Mouse (Mus musculus) MEL (cell line): ENCODE measurements around the gene Mtfmt. TPM values are rescaled to one million over a fixed set of nuclear protein-coding genes. Genes with fewer than 3 reads are reported as not detected.

Source experiments
- DNase-seq: peaks from one replicate; pipeline ENCODE4 v3.0.0; 2011; ENCODE audit warnings: low read depth, low spot score
- H3K27ac ChIP-seq: 2 replicates; pipeline ENCODE4 v1.5.1; 2012; ENCODE audit warnings: low read depth, mild to moderate bottlenecking, control low read depth, low read length, moderate library complexity; ENCODE audit not compliant: control insufficient read depth
- H3K27me3 ChIP-seq, 2 experiments: fragments of 150-350 bp in 1 of 2; sonication (generic) in 1 of 2; 2 replicates each; pipeline ENCODE4 v1.6.1; 2012; ENCODE audit warnings: low read length in 2 of 2, mild to moderate bottlenecking in 2 of 2, improper control_type of control experiment in 1 of 2, moderate library complexity in 1 of 2; ENCODE audit not compliant: insufficient read depth in 2 of 2, control insufficient read depth in 1 of 2
- H3K36me3 ChIP-seq, 2 experiments: 2 replicates each; pipeline ENCODE4 v1.6.1; 2012 to 2014; ENCODE audit warnings: low read length in 2 of 2, improper control_type of control experiment in 1 of 2, inconsistent platforms in 1 of 2, mild to moderate bottlenecking in 1 of 2; ENCODE audit not compliant: insufficient read depth in 2 of 2, control insufficient read depth in 1 of 2
- H3K4me1 ChIP-seq, 2 experiments: fragments of 150-350 bp in 1 of 2; sonication (generic) in 1 of 2; 2 replicates each; pipeline ENCODE4 v1.6.1; 2012; ENCODE audit warnings: low read length in 2 of 2, improper control_type of control experiment in 1 of 2, mild to moderate bottlenecking in 1 of 2; ENCODE audit not compliant: insufficient read depth in 2 of 2, control insufficient read depth in 1 of 2
- H3K4me3 ChIP-seq, 2 experiments: fragments of 150-350 bp in 1 of 2; sonication (generic) in 1 of 2; 2 replicates each; pipeline ENCODE4 v1.5.1; 2012; ENCODE audit warnings: low read depth in 2 of 2, low read length in 2 of 2, mild to moderate bottlenecking in 2 of 2, moderate library complexity in 2 of 2, control low read depth in 1 of 2, improper control_type of control experiment in 1 of 2; ENCODE audit not compliant: control insufficient read depth in 1 of 2, insufficient read depth in 1 of 2
- H3K79me2 ChIP-seq: 2 replicates; pipeline ENCODE4 v1.6.1; 2012; ENCODE audit warnings: mild to moderate bottlenecking, low read length, moderate library complexity; ENCODE audit not compliant: control insufficient read depth, poor library complexity, insufficient read depth
- H3K9ac ChIP-seq: 2 replicates; pipeline ENCODE4 v1.6.1; 2012; ENCODE audit warnings: low read depth, mild to moderate bottlenecking, control low read depth, low read length, moderate library complexity; ENCODE audit not compliant: control insufficient read depth, poor library complexity, severe bottlenecking
- H3K9me3 ChIP-seq: fragments of 150-350 bp; sonication (generic); replicated peaks from 2 replicates; pipeline ENCODE4 v1.6.1; 2012; ENCODE audit warnings: mild to moderate bottlenecking, low read length, improper control_type of control experiment, moderate library complexity; ENCODE audit not compliant: insufficient read depth
- CHD2 ChIP-seq: IDR thresholded peaks from 2 replicates; pipeline ENCODE4 v1.6.1; 2011; ENCODE audit warnings: low read length, improper control_type of control experiment
- CTCF ChIP-seq, 3 experiments: IDR thresholded peaks in 2 of 3; conservative IDR thresholded peaks in 1 of 3; 2 replicates each; pipeline ENCODE4 v1.5.1; 2011 to 2012; ENCODE audit warnings: low read length in 3 of 3, low read depth in 2 of 3, mild to moderate bottlenecking in 2 of 3, improper control_type of control experiment in 1 of 3, inconsistent platforms in 1 of 3, mixed read lengths in 1 of 3, moderate library complexity in 1 of 3; ENCODE audit not compliant: control insufficient read depth in 1 of 3, insufficient read depth in 1 of 3, poor library complexity in 1 of 3, severe bottlenecking in 1 of 3
- E2F4 ChIP-seq: IDR thresholded peaks from 2 replicates; pipeline ENCODE4 v1.6.1; 2011; ENCODE audit warnings: low read depth, low read length, improper control_type of control experiment, borderline replicate concordance
- ELF1 ChIP-seq: IDR thresholded peaks from 2 replicates; pipeline ENCODE4 v1.6.1; 2014; ENCODE audit warnings: low read depth, mild to moderate bottlenecking, inconsistent platforms, low read length, improper control_type of control experiment, moderate library complexity
- EP300 ChIP-seq, 2 experiments: IDR thresholded peaks; 2 replicates each; pipeline ENCODE4 v1.6.1; 2011; ENCODE audit warnings: improper control_type of control experiment in 2 of 2, low read length in 2 of 2, low read depth in 1 of 2, mild to moderate bottlenecking in 1 of 2
- HCFC1 ChIP-seq: IDR thresholded peaks from 2 replicates; pipeline ENCODE4 v1.6.1; 2012; ENCODE audit warnings: low read depth, mild to moderate bottlenecking, inconsistent platforms, low read length, improper control_type of control experiment, moderate library complexity
- JUND ChIP-seq: IDR thresholded peaks from 2 replicates; pipeline ENCODE4 v1.6.1; 2011; ENCODE audit warnings: low read depth, mild to moderate bottlenecking, improper control_type of control experiment, low read length
- KAT2A ChIP-seq: conservative IDR thresholded peaks from 2 replicates; pipeline ENCODE4 v1.6.1; 2012; ENCODE audit warnings: low read depth, low read length, improper control_type of control experiment, inconsistent platforms
- MAX ChIP-seq: IDR thresholded peaks from 2 replicates; pipeline ENCODE4 v1.6.1; 2011; ENCODE audit warnings: low read length, improper control_type of control experiment
- MEF2A ChIP-seq: IDR thresholded peaks from 2 replicates; pipeline ENCODE4 v1.6.1; 2014; ENCODE audit warnings: low read depth, mild to moderate bottlenecking, inconsistent platforms, low read length, improper control_type of control experiment; ENCODE audit not compliant: poor library complexity, insufficient replicate concordance, severe bottlenecking; ENCODE audit errors: extremely low read depth
- MXI1 ChIP-seq: IDR thresholded peaks from 2 replicates; pipeline ENCODE4 v1.6.1; 2011; ENCODE audit warnings: mild to moderate bottlenecking, low read depth, low read length, improper control_type of control experiment
- MYB ChIP-seq: IDR thresholded peaks from 2 replicates; pipeline ENCODE4 v1.6.1; 2011; ENCODE audit warnings: mild to moderate bottlenecking, low read depth, low read length, improper control_type of control experiment
- NRF1 ChIP-seq: IDR thresholded peaks from 2 replicates; pipeline ENCODE4 v1.6.1; 2014; ENCODE audit warnings: low read depth, mild to moderate bottlenecking, inconsistent platforms, low read length, improper control_type of control experiment, moderate library complexity; ENCODE audit not compliant: poor library complexity, insufficient read depth, severe bottlenecking
- POLR2AphosphoS2 ChIP-seq: IDR thresholded peaks from 2 replicates; pipeline ENCODE4 v1.6.1; 2011; ENCODE audit warnings: low read length, improper control_type of control experiment
- SMC3 ChIP-seq: IDR thresholded peaks from 2 replicates; pipeline ENCODE4 v1.6.1; 2011; ENCODE audit warnings: low read depth, low read length, improper control_type of control experiment
- TAL1 ChIP-seq: IDR thresholded peaks from 2 replicates; pipeline ENCODE4 v1.6.1; 2012; ENCODE audit warnings: mild to moderate bottlenecking, inconsistent platforms, low read length, moderate library complexity, mixed read lengths
- TCF12 ChIP-seq: IDR thresholded peaks from 2 replicates; pipeline ENCODE4 v1.6.1; 2014; ENCODE audit warnings: low read depth, mild to moderate bottlenecking, inconsistent platforms, low read length, improper control_type of control experiment, moderate library complexity
- UBTF ChIP-seq: IDR thresholded peaks from 2 replicates; pipeline ENCODE4 v1.6.1; 2012; ENCODE audit warnings: low read depth, mild to moderate bottlenecking, inconsistent platforms, low read length, improper control_type of control experiment, moderate library complexity, borderline replicate concordance; ENCODE audit not compliant: insufficient read depth
- USF1 ChIP-seq: IDR thresholded peaks from 2 replicates; pipeline ENCODE4 v1.6.1; 2014; ENCODE audit warnings: low read depth, mild to moderate bottlenecking, inconsistent platforms, low read length, improper control_type of control experiment, moderate library complexity
- USF2 ChIP-seq, 2 experiments: IDR thresholded peaks; 2 replicates each; pipeline ENCODE4 v1.6.1; 2011 to 2012; ENCODE audit warnings: improper control_type of control experiment in 2 of 2, low read length in 2 of 2, borderline replicate concordance in 1 of 2, inconsistent platforms in 1 of 2, low read depth in 1 of 2, mild to moderate bottlenecking in 1 of 2; ENCODE audit not compliant: insufficient read depth in 1 of 2
- ZMIZ1 ChIP-seq: IDR thresholded peaks from 2 replicates; pipeline ENCODE4 v1.6.1; 2012; ENCODE audit warnings: low read depth, mild to moderate bottlenecking, inconsistent platforms, low read length, improper control_type of control experiment, moderate library complexity
- ZNF384 ChIP-seq: IDR thresholded peaks from 2 replicates; pipeline ENCODE4 v1.6.1; 2012; ENCODE audit warnings: low read depth, mild to moderate bottlenecking, inconsistent platforms, low read length, improper control_type of control experiment
- polyA plus RNA-seq, 2 experiments: library from polyadenylated mRNA; stranded (reverse) in 1 of 2; unstranded in 1 of 2; fragments of >175 nt in 1 of 2; fragments of >200 nt in 1 of 2; gene quantifications; 2 replicates each; pipeline versions ENCODE4 v1.2.1 to v1.2.4; 2012; ENCODE audit warnings: low replicate concordance in 2 of 2, low read depth in 1 of 2; ENCODE audit not compliant: insufficient read length in 2 of 2, insufficient read depth in 1 of 2, missing spikeins in 1 of 2
- total RNA-seq: library from RNA; depleted of rRNA; stranded (reverse); fragments of 300-350 nt; gene quantifications from 2 replicates; pipeline ENCODE4 v1.2.3, GENCODE M21; 2012

Gene Mtfmt
- total and polyA plus RNA-seq, 3 experiments: 10.6 to 14.2 TPM; not detected in 1

DNA sequence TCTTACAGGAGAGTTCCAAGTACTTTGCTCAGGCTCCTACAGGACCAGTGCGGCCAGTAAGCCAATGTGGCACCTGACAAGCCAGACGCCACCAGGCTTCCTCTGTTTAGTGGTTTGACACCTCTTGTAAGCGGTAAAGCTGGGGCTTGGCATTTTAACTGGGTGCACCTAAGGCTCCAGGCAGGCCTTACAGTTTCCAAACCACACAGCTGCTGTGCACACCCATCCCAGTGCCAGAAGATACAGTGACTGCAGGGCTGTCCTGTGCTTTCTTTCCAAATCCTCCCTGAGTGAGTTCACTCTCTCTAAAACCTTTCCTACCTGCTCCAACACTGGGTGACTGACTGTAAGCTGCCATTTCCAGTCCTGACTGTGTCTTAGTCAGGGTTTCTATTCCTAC, 55.9 kb downstream of the Mtfmt start:
- no peak for DNase-seq
- Histone ChIP-seq H3K27me3 (no peaks in the 10 kb centered on the region), H3K79me2 (no peaks in the 10 kb centered on the region), H3K36me3 (no peaks in the 10 kb centered on the region; a peak in 1 of 4 replicates), H3K9me3 (no peaks in the 10 kb centered on the region), H3K4me3 (no peak overlapping the region), H3K9ac (no peak overlapping the region), H3K4me1 (no peaks in the 10 kb centered on the region), H3K27ac (no peak overlapping the region)
- TF ChIP-seq POLR2AphosphoS2: no peak
- TF ChIP-seq E2F4: no peak
- TF ChIP-seq USF2 (IDR thresholded peaks at IDR 0.05; ENCODE audit: borderline replicate concordance in 1 of 2, insufficient read depth in 1 of 2, low read depth in 1 of 2, low read length in 2 of 2): no peak
- no peak for TF ChIP-seq MAX
- TF ChIP-seq NRF1: no peak
- TF ChIP-seq UBTF: no peak
- TF ChIP-seq TAL1: no peak
- TF ChIP-seq SMC3: no peak
- no peak for TF ChIP-seq MEF2A
- no peak for TF ChIP-seq MXI1
- no peak for TF ChIP-seq EP300 (IDR thresholded peaks at IDR 0.05; ENCODE audit: low read depth in 1 of 2, low read length in 2 of 2)
- no peak for TF ChIP-seq KAT2A
- no peak for TF ChIP-seq TCF12
- no peak for TF ChIP-seq HCFC1

DNA sequence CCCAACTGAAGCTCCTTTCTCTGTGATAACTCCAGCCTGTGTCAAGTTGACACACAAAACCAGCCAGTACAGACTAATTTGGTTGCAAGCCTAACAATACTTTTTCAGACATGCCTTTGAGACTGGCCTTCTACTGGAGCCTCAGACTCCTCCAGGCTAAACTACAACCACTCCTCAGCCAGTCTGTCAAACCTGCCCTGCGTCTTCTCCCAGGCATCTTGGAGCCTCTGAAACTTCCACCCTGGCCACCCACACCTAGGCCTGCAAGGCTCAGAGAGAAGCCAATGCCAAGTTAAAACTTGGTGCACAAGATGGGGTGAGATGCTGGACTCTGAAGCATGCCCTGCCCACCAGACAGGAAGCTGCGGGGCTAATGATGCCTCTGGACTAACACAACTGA, 56.8 kb downstream of the Mtfmt start:
- TF ChIP-seq POLR2AphosphoS2 (no peak), ZNF384 (no peak), CHD2 (no peak), USF2 (IDR thresholded peaks at IDR 0.05; ENCODE audit: borderline replicate concordance in 1 of 2, insufficient read depth in 1 of 2, low read depth in 1 of 2, low read length in 2 of 2) (no peak), HCFC1 (no peak), ZMIZ1 (no peak), MXI1 (no peak), CTCF (IDR thresholded peaks at IDR 0.05 in 2 of 3, conservative IDR thresholded peaks at IDR 0.05 in 1 of 3; ENCODE audit: control insufficient read depth in 1 of 3, insufficient read depth in 1 of 3, low read depth in 2 of 3, low read length in 3 of 3, poor library complexity in 1 of 3, severe bottlenecking in 1 of 3) (no peak), USF1 (no peak), EP300 (IDR thresholded peaks at IDR 0.05; ENCODE audit: low read depth in 1 of 2, low read length in 2 of 2) (no peak), ELF1 (no peak), JUND (no peak), E2F4 (no peak), MYB (no peak), MAX (no peak)

More for the DNA sequence above, 56.8 kb downstream of the Mtfmt start:
- Histone ChIP-seq H3K79me2 (no peaks in the 10 kb centered on the region), H3K9me3 (no peaks in the 10 kb centered on the region), H3K27me3 (no peaks in the 10 kb centered on the region), H3K4me3 (no peak overlapping the region), H3K27ac (no peak overlapping the region), H3K36me3 (no peaks in the 10 kb centered on the region), H3K9ac (no peak overlapping the region), H3K4me1 (no peaks in the 10 kb centered on the region)
- DNase-seq: no peak
